Mouse (Mus musculus): ENCODE measurements at regions not wholly inside any gene's neighbourhood (a gene's known extent, or its start where the extent isn't known, plus 50 kb on each side); places are given as distances from the start of the nearest gene placed in this dataset.

GRCm38 (mm10) chr6:139135693-139136092 is 366.1 kb downstream of the Rergl start:
- Histone ChIP-seq H3K27me3 (ENCODE audit: control insufficient read depth, insufficient read depth, low read length, poor library complexity, severe bottlenecking) (no peaks in the 10 kb centered on the region), H3K27ac (ENCODE audit: insufficient read depth, low read length) (no peak overlapping the region), H3K36me3 (ENCODE audit: control insufficient read depth, insufficient read depth, low read length, poor library complexity, severe bottlenecking) (no peaks in the 10 kb centered on the region), H3K4me1 (ENCODE audit: control insufficient read depth, insufficient read depth, low read length) (no peaks in the 10 kb centered on the region), H3K9me3 (replicated peaks; ENCODE audit: control insufficient read depth, insufficient read depth, low read length, poor library complexity, severe bottlenecking) (no peaks in the 10 kb centered on the region), H3K4me3 (ENCODE audit: low read depth, low read length) (no peak overlapping the region), H3K9ac (ENCODE audit: low read depth, poor library complexity, severe bottlenecking) (no peak overlapping the region)
- TF ChIP-seq CTCF (IDR thresholded peaks at IDR 0.05; ENCODE audit: low read depth, low read length): no peak
- TF ChIP-seq POLR2A (IDR thresholded peaks at IDR 0.05; ENCODE audit: insufficient read depth, low read length): no peak
- no peak for TF ChIP-seq EP300 (IDR thresholded peaks at IDR 0.05; ENCODE audit: insufficient read depth, low read depth, low read length)

- H3K9ac ChIP-seq (ENCODE audit: low read depth, poor library complexity, severe bottlenecking): no peak overlapping the region
- no peaks in the 10 kb centered on the region for H3K4me1 ChIP-seq (ENCODE audit: control insufficient read depth, insufficient read depth, low read length)
- TF ChIP-seq EP300 (IDR thresholded peaks at IDR 0.05; ENCODE audit: insufficient read depth, low read depth, low read length) (no peak), POLR2A (IDR thresholded peaks at IDR 0.05; ENCODE audit: insufficient read depth, low read length) (no peak), CTCF (IDR thresholded peaks at IDR 0.05; ENCODE audit: low read depth, low read length) (no peak)
- no peak overlapping the region for H3K27ac ChIP-seq (ENCODE audit: insufficient read depth, low read length)
- H3K9me3 ChIP-seq (replicated peaks; ENCODE audit: control insufficient read depth, insufficient read depth, low read length, poor library complexity, severe bottlenecking): peaks cover 8% of the 10 kb centered on the region
- H3K4me3 ChIP-seq (ENCODE audit: low read depth, low read length): no peak overlapping the region
- H3K27me3 ChIP-seq (ENCODE audit: control insufficient read depth, insufficient read depth, low read length, poor library complexity, severe bottlenecking): no peaks in the 10 kb centered on the region
- no peaks in the 10 kb centered on the region for H3K36me3 ChIP-seq (ENCODE audit: control insufficient read depth, insufficient read depth, low read length, poor library complexity, severe bottlenecking)
These were observed 369.6 kb downstream of the Rergl start for GRCm38 (mm10) chr6:139132083-139132679.

DNA sequence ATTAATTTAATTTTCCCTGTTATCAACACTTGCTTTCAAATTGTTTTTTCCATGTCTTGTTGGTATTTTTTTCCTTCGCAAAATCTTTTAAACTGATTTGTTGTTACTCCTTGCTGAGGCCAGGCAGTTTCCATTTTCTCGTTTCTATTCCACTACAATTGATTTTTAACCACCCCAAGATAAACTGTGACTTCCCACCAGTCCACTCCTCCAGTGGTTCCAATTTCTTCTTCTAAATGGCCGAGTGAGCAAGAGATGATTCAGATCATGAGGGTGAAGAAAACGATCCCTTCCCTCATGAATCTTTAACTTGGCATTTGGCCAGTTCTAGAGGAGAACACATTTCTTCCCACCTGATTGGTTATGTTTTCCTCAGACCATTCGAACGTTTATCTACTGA is 393.5 kb downstream of the Rergl start:
- TF ChIP-seq EP300 (IDR thresholded peaks at IDR 0.05; ENCODE audit: insufficient read depth, low read depth, low read length) (no peak), CTCF (IDR thresholded peaks at IDR 0.05; ENCODE audit: low read depth, low read length) (no peak), POLR2A (IDR thresholded peaks at IDR 0.05; ENCODE audit: insufficient read depth, low read length) (no peak)
- no peaks in the 10 kb centered on the region for H3K36me3 ChIP-seq (ENCODE audit: control insufficient read depth, insufficient read depth, low read length, poor library complexity, severe bottlenecking)
- H3K4me3 ChIP-seq (ENCODE audit: low read depth, low read length): no peak overlapping the region
- no peak overlapping the region for H3K27ac ChIP-seq (ENCODE audit: insufficient read depth, low read length)
- no peaks in the 10 kb centered on the region for H3K4me1 ChIP-seq (ENCODE audit: control insufficient read depth, insufficient read depth, low read length)
- H3K9ac ChIP-seq (ENCODE audit: low read depth, poor library complexity, severe bottlenecking): no peak overlapping the region
- no peaks in the 10 kb centered on the region for H3K9me3 ChIP-seq (replicated peaks; ENCODE audit: control insufficient read depth, insufficient read depth, low read length, poor library complexity, severe bottlenecking)
- H3K27me3 ChIP-seq (ENCODE audit: control insufficient read depth, insufficient read depth, low read length, poor library complexity, severe bottlenecking): no peaks in the 10 kb centered on the region

DNA sequence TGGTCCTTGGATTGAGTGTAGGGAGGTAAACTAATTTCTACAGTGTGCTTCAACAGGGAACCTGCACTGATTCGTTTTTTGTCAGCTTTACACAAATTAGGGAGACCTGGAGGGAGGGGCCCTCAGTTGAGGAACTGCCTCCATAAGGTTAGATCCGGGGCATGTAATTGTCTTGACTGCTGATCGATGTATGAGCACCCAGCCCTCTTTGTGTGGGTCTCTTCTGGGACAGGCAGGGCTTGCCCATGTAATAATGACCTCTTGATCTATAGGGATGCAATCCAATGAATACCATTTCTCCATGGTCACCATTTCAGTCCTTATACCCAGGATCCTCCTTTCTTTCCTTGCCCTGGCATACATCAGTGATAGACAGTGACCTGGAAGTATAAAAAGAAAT is 398.4 kb downstream of the Rergl start:
- Histone ChIP-seq H3K4me3 (ENCODE audit: low read depth, low read length) (no peak overlapping the region), H3K36me3 (ENCODE audit: control insufficient read depth, insufficient read depth, low read length, poor library complexity, severe bottlenecking) (no peaks in the 10 kb centered on the region), H3K27me3 (ENCODE audit: control insufficient read depth, insufficient read depth, low read length, poor library complexity, severe bottlenecking) (no peaks in the 10 kb centered on the region), H3K9ac (ENCODE audit: low read depth, poor library complexity, severe bottlenecking) (no peak overlapping the region), H3K4me1 (ENCODE audit: control insufficient read depth, insufficient read depth, low read length) (no peaks in the 10 kb centered on the region), H3K9me3 (replicated peaks; ENCODE audit: control insufficient read depth, insufficient read depth, low read length, poor library complexity, severe bottlenecking) (no peaks in the 10 kb centered on the region), H3K27ac (ENCODE audit: insufficient read depth, low read length) (no peak overlapping the region)
- TF ChIP-seq EP300 (IDR thresholded peaks at IDR 0.05; ENCODE audit: insufficient read depth, low read depth, low read length) (no peak), CTCF (IDR thresholded peaks at IDR 0.05; ENCODE audit: low read depth, low read length) (no peak)

- Histone ChIP-seq H3K4me1 (ENCODE audit: control insufficient read depth, insufficient read depth, low read length) (no peaks in the 10 kb centered on the region), H3K9me3 (replicated peaks; ENCODE audit: control insufficient read depth, insufficient read depth, low read length, poor library complexity, severe bottlenecking) (no peaks in the 10 kb centered on the region), H3K27ac (ENCODE audit: insufficient read depth, low read length) (no peak overlapping the region), H3K4me3 (ENCODE audit: low read depth, low read length) (no peak overlapping the region), H3K9ac (ENCODE audit: low read depth, poor library complexity, severe bottlenecking) (no peak overlapping the region), H3K36me3 (ENCODE audit: control insufficient read depth, insufficient read depth, low read length, poor library complexity, severe bottlenecking) (no peaks in the 10 kb centered on the region), H3K27me3 (ENCODE audit: control insufficient read depth, insufficient read depth, low read length, poor library complexity, severe bottlenecking) (no peaks in the 10 kb centered on the region)
- TF ChIP-seq EP300 (IDR thresholded peaks at IDR 0.05; ENCODE audit: insufficient read depth, low read depth, low read length) (no peak), POLR2A (IDR thresholded peaks at IDR 0.05; ENCODE audit: insufficient read depth, low read length) (no peak), CTCF (IDR thresholded peaks at IDR 0.05; ENCODE audit: low read depth, low read length) (no peak)
These were observed 402.5 kb downstream of the Rergl start for GRCm38 (mm10) chr6:139099273-139099672.

DNA sequence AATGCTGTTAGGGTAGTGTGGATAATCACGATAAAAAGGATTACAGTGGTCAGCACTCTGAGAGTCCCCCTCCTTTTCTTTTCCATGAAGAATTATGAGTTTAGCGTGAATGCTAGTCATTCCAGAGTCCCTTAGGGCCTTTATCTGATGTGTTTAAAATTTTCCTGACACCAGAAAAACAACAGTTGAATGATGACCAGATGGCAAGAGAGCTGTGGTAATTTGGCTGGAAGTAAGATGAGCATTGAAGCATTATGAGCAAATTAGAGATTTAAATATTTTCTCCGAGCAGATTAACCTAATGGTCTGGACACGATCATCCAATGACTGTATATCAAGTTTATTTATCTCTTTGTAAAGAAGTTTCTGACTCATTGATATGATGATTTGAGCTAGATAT is 417.1 kb upstream of the Igbp1b start:
- Histone ChIP-seq H3K27me3 (ENCODE audit: control insufficient read depth, insufficient read depth, low read length, poor library complexity, severe bottlenecking) (no peaks in the 10 kb centered on the region), H3K9ac (ENCODE audit: low read depth, poor library complexity, severe bottlenecking) (no peak overlapping the region), H3K4me1 (ENCODE audit: control insufficient read depth, insufficient read depth, low read length) (no peaks in the 10 kb centered on the region), H3K9me3 (replicated peaks; ENCODE audit: control insufficient read depth, insufficient read depth, low read length, poor library complexity, severe bottlenecking) (no peaks in the 10 kb centered on the region), H3K27ac (ENCODE audit: insufficient read depth, low read length) (no peak overlapping the region), H3K4me3 (ENCODE audit: low read depth, low read length) (no peak overlapping the region), H3K36me3 (ENCODE audit: control insufficient read depth, insufficient read depth, low read length, poor library complexity, severe bottlenecking) (no peaks in the 10 kb centered on the region)
- TF ChIP-seq EP300 (IDR thresholded peaks at IDR 0.05; ENCODE audit: insufficient read depth, low read depth, low read length): no peak
- TF ChIP-seq CTCF (IDR thresholded peaks at IDR 0.05; ENCODE audit: low read depth, low read length): no peak
- no peak for TF ChIP-seq POLR2A (IDR thresholded peaks at IDR 0.05; ENCODE audit: insufficient read depth, low read length)
